Mouse (Mus musculus): ENCODE results near the gene Pou5f1. TPM values are rescaled to one million over a fixed set of nuclear protein-coding genes. Genes with fewer than 3 reads are reported as not detected.

Gene Pou5f1
- polyA plus RNA-seq, 1 experiment from 2014 or later, result 0.09 TPM

- WGBS, result 51% methylated on average over 8 of the region's 8 CpGs
- H3K27ac ChIP-seq, result no peak overlapping the region
- peaks cover 7% of the 10 kb centered on the region; the same call in 1 of the 2 replicates for H3K4me1 ChIP-seq
- H3K27me3 ChIP-seq (ENCODE audit: insufficient read depth, poor library complexity, severe bottlenecking), result peaks cover 7% of the 10 kb centered on the region; the same call in 1 of the 2 replicates
- H3K4me3 ChIP-seq, result no peak overlapping the region
- no peak for DNase-seq (ENCODE audit: low spot score)
- no peaks in the 10 kb centered on the region for H3K9me3 ChIP-seq
- H3K36me3 ChIP-seq, result no peaks in the 10 kb centered on the region
These were observed 52.4 kb downstream of the Pou5f1 start for GRCm38 (mm10) chr17:35558216-35558615.

Other genes starting within 250 kb of the Pou5f1 start
- 22.5 and 25.0 TPM in 2 replicates for gene H2-D1, start 243.3 kb upstream of the Pou5f1 start, polyA plus RNA-seq (2016; fragmentation: Nextera tagmentation; extraction: Ambion mirVana)
- 0.80 and 1.2 TPM in 2 replicates for gene H2-Q1, start 185.6 kb upstream of the Pou5f1 start, polyA plus RNA-seq (2016; fragmentation: Nextera tagmentation; extraction: Ambion mirVana)
- 11.2 and 15.9 TPM in 2 replicates for gene H2-Q2, start 163.8 kb upstream of the Pou5f1 start, polyA plus RNA-seq (2016; fragmentation: Nextera tagmentation; extraction: Ambion mirVana)
- 1.8 and 2.1 TPM in 2 replicates for gene H2-Q4, start 126.4 kb upstream of the Pou5f1 start, polyA plus RNA-seq (2016; fragmentation: Nextera tagmentation; extraction: Ambion mirVana)
- 0.17 and 4.9 TPM in 2 replicates for gene H2-Q6, start 81.2 kb upstream of the Pou5f1 start, polyA plus RNA-seq (2016; fragmentation: Nextera tagmentation; extraction: Ambion mirVana)
- 2.2 and 12.2 TPM in 2 replicates for gene H2-Q7, start 66.9 kb upstream of the Pou5f1 start, polyA plus RNA-seq (2016; fragmentation: Nextera tagmentation; extraction: Ambion mirVana)
- gene H2-Q10, start 35.9 kb upstream of the Pou5f1 start, polyA plus RNA-seq (2016; fragmentation: Nextera tagmentation; extraction: Ambion mirVana), result 0.25 and 4.7 TPM in 2 replicates
- 43.1 and 43.8 TPM in 2 replicates for gene Tcf19, start 10.8 kb downstream of the Pou5f1 start, polyA plus RNA-seq (2016; fragmentation: Nextera tagmentation; extraction: Ambion mirVana)
- gene Cchcr1, start 11.1 kb downstream of the Pou5f1 start, polyA plus RNA-seq (2016; fragmentation: Nextera tagmentation; extraction: Ambion mirVana), result 17.2 and 17.9 TPM in 2 replicates
- 0.81 and 1.1 TPM in 2 replicates for gene Psors1c2, start 27.2 kb downstream of the Pou5f1 start, polyA plus RNA-seq (2016; fragmentation: Nextera tagmentation; extraction: Ambion mirVana)
- gene Cdsn, start 46.1 kb downstream of the Pou5f1 start, polyA plus RNA-seq (2016; fragmentation: Nextera tagmentation; extraction: Ambion mirVana), result 0.20 and 0.63 TPM in 2 replicates
- not detected in 2 replicates for gene 2300002M23Rik, start 61.4 kb downstream of the Pou5f1 start, polyA plus RNA-seq (2016; fragmentation: Nextera tagmentation; extraction: Ambion mirVana)
- gene Sfta2, start 95.5 kb downstream of the Pou5f1 start, polyA plus RNA-seq (2016; fragmentation: Nextera tagmentation; extraction: Ambion mirVana), result not detected in 2 replicates
- gene Gm9573, start 120.6 kb downstream of the Pou5f1 start, polyA plus RNA-seq (2016; fragmentation: Nextera tagmentation; extraction: Ambion mirVana), result not detected in 2 replicates
- gene Mucl3, start 137.7 kb downstream of the Pou5f1 start, polyA plus RNA-seq (2016; fragmentation: Nextera tagmentation; extraction: Ambion mirVana), result 0.52 and 0.60 TPM in 2 replicates
- gene Vars2, start 161.6 kb downstream of the Pou5f1 start, polyA plus RNA-seq (2016; fragmentation: Nextera tagmentation; extraction: Ambion mirVana), result 17.5 and 18.6 TPM in 2 replicates
- gene Gtf2h4, start 167.7 kb downstream of the Pou5f1 start, polyA plus RNA-seq (2016; fragmentation: Nextera tagmentation; extraction: Ambion mirVana), result 34.7 and 43.5 TPM in 2 replicates
- gene Ddr1, start 198.6 kb downstream of the Pou5f1 start, polyA plus RNA-seq (2016; fragmentation: Nextera tagmentation; extraction: Ambion mirVana), result 109 and 158 TPM in 2 replicates